Mouse (Mus musculus): ENCODE data around the gene B4gat1.

The B4gat1 gene

DNA sequence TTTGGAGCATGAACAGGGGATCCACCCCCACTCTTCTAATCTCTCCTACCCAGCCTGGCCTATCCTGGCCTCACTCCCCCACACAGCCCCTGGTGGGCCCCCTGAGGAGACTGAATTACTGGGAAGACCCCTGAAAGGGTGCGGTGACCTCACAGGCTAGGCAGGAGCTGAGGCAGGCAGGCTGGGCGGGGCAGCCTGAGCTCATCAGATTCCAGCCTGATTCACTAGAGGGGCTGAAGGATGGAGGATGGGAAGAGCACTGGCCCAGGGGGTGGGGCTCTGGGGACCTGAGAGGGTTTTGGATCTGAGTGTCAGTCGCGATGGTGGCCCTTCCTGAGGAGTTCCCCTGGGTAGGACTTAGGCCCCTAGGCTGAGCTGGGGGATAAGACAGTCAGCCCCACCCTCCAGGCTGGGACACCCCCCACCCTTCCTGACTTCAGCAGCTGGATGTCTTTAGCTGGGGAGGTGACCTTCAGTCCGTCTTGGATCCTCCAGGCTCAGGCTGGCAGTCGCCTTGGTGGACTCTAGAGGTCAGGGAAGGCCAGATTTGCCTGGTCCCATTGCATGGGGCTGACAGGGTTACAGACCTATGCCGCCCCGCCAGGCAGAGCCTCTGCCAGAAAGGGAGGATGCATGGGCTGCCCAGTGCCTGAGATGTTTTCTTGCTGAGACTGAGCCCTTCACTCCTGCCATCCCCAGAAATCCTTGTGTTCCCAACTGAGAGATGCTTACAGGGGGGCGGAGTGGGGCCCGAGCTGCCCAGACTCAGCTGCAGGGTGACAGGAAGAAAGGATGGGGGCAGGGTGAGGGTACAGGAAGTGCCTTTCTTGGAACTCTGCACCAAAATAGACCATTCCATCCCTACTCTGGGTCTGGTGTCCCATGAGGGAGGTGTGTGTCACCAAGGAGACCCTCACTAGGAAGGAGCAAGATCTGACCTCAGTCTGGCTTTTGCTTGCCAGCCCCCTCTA is 20.5 kb downstream of the B4gat1 start:
- DNase-seq (ENCODE audit: extremely low spot score), result peak; percentile 55

DNA sequence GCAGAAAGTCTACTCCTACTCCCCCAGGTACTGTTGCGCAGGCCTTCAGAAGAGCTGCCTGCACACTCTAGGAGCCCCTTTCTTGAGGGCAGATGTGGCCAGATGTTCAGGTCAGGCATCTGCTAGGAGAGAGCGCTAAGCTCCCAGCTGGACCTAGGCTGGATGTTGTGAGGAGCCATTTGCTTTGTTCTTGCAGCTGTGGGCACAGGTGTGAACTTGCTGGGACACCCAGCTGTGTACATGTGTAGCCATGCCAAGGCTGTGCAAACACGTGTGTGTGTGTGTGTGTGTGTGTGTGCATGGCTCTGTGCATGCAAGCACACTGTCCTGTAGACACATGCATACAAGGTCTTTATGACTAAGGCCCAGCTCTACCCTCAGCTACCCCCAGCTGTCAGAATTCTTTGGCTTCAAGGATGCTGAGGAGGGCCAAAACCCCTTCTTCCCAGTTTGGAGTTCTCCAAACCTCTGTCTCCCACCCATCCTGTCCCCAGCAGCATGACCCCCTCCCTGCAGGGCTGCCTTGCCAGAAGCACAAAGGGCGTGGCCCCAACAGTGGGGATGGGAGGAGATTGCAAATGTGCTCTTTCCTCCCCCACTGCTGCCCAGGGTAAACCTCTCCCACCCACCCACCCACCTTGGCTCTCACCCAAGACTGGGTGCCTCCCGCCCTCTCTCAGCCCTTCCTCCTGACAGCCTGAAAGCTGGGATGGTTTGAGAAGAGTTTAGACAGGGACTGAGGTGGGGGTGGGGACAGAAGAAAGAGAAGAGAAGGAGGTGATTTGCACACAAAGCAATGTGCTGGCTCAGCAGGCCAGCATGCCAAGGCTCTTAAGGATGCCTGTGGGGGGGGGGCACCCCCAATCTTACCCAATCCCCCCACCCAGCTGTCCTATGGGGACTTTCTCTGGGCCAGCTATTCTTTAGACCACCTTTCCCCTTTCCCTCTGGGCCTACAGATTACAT is 22.0 kb downstream of the B4gat1 start:
- no peak for DNase-seq (ENCODE audit: extremely low spot score)

DNA sequence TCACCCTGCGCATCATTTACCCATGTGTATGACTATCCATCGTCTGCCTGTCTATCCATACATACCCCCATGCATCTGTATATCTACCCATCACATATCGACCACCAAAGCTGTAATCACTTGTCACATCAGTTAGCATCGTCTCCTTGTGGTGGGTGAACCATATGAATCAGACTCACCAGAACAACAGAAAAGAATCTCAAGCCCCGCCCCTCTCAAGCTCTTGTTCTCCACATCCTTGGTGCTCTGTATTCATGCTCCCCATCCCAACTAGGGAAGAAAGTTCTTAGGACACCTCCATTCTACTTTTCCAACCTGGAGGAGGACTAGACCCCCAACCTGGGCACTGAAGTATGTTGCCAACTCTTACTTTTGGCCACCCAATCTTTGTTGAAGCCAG is 23.4 kb downstream of the B4gat1 start:
- DNase-seq (ENCODE audit: extremely low spot score), result no peak

DNA sequence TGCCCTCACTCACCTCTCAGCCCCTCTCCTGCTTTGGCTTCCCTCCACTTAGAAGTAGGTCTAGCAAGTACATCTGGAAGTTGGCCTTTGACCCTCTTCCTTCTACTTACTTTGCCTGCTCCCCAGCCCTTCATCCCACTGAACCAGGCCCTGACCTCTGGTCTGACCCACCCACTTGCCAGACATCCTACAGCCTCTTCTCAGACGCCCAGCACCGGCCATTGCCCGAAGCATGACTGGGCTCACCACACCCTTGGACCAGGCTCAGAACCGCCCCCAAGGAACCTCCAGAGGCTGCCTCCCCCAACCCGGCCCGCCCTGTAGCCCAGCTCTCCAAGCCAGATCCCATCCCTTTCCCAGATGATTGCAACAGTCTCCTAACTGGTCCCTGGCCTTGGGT is 23.8 kb downstream of the B4gat1 start:
- DNase-seq (ENCODE audit: extremely low spot score), result no peak

DNA sequence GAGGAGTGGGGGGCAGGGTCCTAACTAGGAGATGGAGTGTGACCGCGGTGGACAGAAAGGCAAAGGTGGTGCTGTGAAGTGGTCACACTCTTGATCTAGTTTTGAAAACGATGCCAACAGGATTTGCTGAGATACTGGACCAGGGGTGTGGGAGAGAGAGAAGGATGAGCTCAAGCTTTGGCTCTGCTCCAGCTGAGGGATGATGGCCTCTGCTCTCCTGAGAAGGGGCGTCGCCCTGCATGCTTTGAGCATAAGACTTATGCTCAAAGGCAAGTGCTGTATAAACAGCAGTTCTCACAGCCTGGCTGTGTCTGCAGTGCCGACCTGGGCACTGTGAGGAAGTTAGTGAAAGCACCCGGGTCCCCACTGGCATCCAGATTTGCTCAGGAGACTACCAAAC is 26.5 kb downstream of the B4gat1 start:
- DNase-seq (ENCODE audit: extremely low spot score), result no peak

DNA sequence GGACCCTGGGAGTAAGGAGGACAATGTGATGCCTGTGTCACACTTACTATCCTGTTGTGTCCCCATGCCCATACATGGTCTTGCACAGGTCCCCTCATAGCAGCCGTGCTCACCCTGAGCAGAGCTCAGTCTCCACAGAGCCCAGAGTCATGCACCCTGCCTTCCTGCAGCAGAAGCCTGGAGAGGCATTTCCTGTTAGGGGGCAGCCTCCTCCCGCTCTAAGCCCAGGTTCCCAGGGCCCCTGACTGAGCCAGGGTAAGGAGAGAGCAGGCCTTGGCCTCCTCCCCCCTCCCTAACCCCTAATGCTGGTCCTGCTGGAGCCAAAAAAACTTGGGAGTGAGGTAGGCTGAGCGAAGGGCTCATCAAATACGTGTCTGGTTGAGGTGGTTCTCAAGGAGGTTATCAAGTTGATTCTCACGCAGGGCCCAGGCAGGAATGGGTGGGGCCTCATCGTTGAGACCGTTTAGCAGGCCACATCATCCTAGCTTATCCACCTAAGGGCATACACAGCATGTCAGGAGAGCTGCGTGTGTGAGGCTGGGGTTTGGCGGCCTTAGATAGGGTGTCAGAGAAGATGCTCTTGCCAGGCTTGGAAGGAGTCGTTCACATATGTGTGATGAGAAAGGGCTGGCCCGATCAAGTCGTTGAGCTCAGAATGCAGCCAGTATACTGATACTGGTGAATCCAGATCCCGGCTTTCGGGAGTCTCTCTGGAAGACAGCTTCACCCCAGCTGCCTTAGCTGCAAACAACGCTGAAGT is 28.6 kb downstream of the B4gat1 start:
- peak; percentile 40 for DNase-seq (ENCODE audit: extremely low spot score)

DNA sequence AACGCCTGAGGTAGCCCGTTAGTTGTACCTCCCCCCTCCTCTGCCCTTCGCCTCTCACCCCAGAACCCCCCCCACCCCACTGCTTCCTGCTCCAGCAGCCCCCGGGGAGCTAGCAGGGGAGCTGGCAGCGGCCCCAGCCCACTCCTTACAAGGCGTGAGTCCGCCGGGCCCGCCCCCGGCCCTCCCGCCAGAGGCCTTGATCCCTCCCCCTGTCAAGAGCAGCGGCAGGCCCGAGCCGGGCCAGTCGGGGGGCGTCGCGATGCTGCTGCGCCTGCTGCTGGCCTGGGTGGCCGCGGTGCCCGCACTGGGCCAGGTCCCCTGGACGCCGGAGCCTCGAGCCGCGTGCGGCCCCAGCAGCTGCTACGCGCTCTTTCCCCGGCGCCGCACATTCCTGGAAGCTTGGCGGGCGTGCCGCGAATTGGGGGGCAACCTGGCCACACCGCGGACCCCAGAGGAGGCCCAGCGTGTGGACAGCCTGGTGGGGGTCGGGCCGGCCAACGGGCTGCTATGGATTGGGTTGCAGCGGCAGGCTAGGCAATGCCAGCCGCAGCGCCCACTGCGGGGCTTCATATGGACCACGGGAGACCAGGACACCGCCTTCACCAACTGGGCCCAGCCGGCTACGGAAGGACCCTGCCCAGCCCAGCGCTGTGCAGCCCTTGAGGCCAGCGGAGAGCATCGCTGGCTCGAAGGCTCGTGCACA is 29.4 kb downstream of the B4gat1 start, which contains the start of gene Cd248:
Gene Cd248, plus strand, starts transcription at position 212 of the 703 bp plus-strand sequence.
- peak; percentile 79 for DNase-seq (ENCODE audit: extremely low spot score)

DNA sequence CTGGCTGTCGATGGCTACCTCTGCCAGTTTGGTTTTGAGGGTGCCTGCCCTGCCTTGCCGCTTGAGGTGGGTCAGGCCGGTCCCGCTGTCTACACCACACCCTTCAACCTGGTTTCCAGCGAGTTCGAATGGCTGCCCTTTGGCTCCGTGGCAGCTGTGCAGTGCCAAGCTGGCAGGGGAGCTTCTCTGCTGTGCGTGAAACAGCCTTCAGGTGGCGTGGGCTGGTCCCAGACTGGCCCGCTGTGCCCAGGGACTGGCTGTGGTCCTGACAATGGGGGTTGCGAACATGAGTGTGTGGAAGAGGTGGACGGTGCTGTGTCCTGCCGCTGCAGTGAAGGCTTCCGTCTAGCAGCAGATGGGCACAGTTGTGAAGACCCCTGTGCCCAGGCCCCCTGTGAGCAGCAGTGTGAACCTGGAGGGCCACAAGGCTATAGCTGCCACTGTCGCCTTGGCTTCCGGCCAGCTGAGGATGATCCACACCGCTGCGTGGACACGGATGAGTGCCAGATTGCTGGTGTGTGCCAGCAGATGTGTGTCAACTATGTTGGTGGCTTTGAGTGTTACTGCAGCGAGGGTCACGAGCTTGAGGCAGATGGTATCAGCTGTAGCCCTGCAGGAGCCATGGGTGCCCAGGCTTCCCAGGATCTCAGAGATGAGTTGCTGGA is 30.1 kb downstream of the B4gat1 start:
- no peak for DNase-seq (ENCODE audit: extremely low spot score)

DNA sequence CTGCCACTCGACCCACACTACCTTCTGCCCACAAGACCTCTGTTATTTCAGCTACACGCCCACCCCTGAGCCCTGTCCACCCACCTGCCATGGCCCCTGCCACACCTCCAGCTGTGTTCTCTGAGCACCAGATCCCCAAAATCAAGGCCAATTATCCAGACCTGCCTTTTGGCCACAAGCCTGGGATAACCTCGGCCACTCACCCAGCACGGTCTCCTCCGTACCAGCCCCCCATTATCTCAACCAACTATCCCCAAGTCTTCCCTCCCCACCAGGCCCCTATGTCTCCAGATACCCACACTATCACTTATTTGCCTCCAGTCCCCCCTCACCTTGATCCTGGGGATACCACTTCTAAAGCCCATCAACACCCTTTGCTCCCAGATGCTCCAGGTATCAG is 30.9 kb downstream of the B4gat1 start:
- DNase-seq (ENCODE audit: extremely low spot score), result no peak

DNA sequence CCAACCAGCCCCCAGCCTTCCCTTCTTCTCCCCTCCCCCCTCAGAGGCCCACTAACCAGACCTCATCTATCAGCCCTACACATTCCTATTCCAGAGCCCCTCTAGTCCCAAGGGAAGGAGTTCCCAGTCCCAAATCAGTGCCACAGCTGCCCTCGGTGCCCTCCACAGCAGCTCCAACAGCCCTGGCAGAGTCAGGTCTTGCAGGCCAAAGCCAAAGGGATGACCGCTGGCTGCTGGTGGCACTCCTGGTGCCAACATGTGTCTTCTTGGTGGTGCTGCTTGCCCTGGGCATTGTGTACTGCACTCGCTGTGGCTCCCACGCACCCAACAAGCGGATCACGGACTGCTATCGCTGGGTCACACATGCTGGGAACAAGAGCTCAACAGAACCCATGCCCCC is 31.4 kb downstream of the B4gat1 start:
- DNase-seq (ENCODE audit: extremely low spot score), result no peak

DNA sequence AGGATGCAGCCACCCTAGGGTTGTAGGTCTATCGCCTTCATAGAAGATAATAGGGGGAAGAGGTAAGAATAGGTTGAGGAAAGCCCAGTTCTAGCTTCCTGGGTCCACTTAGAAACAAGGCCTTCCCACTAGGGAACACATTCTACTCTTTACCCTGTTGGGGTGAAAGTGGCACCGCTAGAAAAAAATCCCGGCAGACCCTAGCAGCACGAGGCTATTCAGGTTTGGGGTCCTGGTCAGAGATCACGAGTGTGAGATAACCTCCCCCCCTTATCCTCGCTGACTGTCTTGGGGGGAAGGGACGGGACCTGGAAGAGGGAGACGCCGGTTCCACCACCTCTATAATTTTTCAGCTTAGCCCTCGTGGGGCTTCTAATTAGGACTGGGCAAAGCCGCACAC is 32.5 kb downstream of the B4gat1 start:
- no peak for DNase-seq (ENCODE audit: extremely low spot score)

DNA sequence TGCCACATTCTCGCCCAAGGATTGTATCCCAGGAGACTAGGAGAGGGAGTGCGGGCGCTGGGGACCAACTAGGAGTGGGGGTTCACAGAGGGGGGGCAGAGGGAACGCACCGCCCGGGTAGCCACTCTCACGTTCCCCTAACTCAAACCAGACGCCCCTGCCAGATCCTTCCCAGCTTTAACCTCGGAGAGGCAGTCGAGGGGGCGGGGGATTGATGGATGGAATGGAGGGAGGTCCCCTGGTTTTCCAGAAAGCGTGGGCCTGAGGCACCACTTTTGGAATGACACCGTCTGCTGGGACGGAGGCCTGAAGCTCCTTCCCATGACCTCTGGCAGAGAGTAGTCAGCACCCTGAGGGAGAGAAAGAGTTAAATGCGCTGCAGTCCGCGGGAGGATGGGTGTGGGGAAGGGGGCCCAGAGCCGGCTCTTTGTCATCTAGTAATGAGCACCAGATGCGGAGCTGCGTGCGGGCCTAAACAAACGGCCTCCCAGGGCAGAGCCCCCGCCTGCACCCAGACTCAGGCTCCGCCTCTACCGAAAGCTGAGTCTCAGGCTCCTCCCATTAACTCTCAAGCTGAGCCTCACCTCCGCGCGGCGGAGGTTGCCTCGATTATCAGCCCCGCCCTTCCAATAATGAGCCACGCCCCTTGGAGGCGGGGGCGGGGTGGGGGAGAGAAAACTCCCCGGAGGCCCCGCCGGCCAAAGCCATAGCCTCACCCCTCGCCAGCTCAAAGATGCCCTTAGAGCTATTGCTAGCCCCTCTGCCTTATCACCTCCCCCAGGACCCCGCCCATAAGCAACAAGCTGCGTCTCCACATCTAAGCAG is 33.1 kb downstream of the B4gat1 start:
- DNase-seq (ENCODE audit: extremely low spot score), result peak; percentile 92

DNA sequence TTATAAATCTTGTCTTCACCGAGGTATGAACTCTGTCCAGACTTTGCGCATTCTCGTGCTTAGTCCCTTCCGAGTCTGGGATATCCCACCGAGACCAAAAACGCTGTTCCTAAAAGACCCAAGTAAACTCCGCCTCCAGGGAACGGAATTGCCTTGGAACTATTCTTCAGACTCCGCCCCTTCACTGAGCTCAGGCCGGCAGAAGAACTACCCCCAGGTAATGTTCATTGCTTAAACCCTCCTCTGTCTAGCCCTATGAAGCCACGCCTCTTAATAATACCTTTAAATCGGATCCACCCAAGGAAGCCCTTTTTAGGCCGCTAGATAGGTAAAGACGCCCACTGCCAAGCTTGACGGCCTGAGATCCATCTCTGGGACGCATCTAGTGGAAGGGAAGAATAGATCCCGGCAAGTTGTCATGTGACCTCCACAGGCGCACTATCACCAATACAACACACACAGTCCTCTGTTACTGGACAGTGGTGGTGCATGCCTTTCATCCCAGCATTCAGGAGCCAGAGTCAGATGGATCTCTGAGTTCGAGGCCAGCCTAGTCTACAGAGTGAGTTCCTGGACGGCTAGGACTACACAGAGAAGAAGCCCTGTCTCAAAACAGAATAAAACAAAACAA is 33.9 kb downstream of the B4gat1 start:
- no peak for DNase-seq (ENCODE audit: extremely low spot score)

DNA sequence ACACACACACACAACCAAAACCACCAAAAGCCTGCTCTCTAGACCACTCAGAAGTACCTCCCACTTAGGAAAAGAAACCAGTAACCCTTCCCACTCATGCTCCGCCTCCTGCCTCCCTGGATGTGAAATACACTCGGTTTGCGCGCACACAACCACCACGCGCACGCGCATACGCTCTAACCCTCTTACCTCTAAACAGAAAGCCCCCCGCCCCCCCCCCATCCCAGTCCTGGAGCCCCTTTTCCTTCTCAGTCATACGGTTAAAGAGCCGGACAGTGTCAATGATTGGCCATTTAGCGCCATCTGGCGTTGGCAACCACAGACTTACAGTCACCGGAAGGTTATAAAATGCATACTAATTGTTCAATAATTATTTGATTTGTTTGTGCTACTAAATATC is 34.4 kb downstream of the B4gat1 start:
- DNase-seq (ENCODE audit: extremely low spot score), result peak; percentile 80

DNA sequence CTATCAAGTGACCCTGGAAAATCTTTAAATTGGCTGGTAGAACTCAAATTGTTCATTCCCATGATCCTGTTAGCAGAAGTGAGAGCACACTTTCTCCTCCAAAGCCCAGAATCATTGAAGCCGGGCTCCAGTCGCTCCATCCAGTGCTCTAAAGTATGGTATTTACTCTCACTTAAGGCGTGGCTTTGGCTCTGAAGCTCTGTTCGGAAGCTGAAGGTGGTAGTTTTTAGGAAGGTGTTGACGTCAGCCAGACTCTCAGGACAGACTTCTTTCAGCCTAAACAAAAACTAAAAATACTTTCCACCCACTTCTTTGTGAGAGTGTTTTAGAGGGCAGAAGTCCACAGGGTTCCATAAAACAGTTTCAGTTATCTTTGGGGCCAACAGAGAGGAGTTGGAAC is 34.9 kb downstream of the B4gat1 start:
- DNase-seq (ENCODE audit: extremely low spot score), result no peak

DNA sequence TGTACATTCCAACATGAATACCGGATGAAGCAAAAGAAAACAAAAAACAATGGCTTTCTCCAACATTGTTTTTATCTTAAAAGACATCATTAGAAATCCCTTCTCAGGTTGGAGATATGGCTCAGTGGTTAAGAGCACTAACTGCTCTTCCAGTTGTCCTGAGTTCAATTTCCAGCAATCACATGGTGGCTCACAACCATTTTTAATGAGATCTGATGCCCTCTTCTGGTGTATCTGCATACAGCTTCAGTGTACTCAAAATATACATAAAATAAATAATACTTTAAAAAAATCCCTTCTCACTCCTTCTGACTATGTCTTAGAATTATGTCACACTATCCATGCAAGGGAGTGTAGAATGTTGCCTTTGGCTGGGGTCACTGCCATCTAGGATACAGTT is 40.7 kb downstream of the B4gat1 start:
- DNase-seq (ENCODE audit: extremely low spot score), result no peak

DNA sequence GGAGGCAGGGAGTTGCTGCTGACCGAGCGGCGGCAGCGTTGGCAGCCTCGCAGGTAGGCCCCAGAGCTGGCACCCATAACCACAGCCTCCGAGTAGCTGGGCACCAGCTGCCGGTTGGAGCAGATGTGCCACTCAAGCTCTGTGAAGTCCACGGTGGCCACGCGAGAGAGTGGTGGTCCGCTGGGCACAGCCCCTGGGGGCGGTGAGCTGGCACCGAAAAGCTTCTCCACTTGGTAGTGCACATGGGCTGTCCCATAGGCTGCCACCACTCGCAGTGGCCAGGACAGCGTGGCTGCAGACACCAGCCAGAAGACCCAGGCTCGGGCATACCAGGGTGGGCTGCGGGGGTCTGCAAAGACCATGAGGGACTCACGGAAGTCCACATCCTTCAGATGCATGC is 43.4 kb downstream of the B4gat1 start:
- DNase-seq (ENCODE audit: extremely low spot score), result no peak

DNA sequence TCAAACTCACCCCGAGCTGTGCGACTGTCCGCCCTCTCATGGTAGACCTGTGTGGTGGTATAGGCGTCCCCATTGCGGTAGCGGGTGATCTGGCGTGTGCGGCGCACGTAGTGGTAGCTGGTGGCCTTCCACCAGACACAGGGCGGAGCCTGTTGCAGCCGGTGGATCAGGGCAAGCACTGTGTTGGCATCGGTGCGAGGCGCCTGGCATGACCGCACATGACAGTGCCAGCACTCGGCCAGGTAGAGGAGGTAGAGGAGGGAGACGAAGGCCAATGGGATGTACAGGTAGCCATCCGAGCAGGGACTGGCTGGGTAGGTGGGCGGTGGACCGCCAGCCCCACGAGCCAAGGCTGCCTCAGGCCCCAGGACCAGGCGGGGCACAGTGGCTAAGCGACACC is 44.0 kb downstream of the B4gat1 start:
- no peak for DNase-seq (ENCODE audit: extremely low spot score)
